Mouse (Mus musculus): ENCODE measurements around the gene Vmn1r17. TPM values are rescaled to one million over a fixed set of nuclear protein-coding genes. Genes with fewer than 3 reads are reported as not detected.
"Not testable (repeated sequence)": the region's sequence is repeated elsewhere in the genome, so short reads cannot be mapped to it uniquely, and the experiment has no call there.

Gene Vmn1r17
- not detected in 2 replicates for total RNA-seq (2017)

- ATAC-seq (replicated peaks; ENCODE audit: low read depth, poor library complexity, severe bottlenecking) = no peak
These were observed at the start of gene Vmn1r17 for GRCm38 (mm10) chr6:57363627-57364026. TSS of gene Vmn1r17 (minus strand) at chr6:57363727.

- ATAC-seq (replicated peaks; ENCODE audit: low read depth, poor library complexity, severe bottlenecking) = not testable (repeated sequence)
These were observed 40.0 kb upstream of the Vmn1r17 start, which contains the start of gene Vmn1r19 for GRCm38 (mm10) chr6:57403480-57403879. TSS of gene Vmn1r19 (plus strand) at chr6:57403780.

- ATAC-seq (replicated peaks; ENCODE audit: low read depth, poor library complexity, severe bottlenecking) = no peak
These were observed 32.2 kb upstream of the Vmn1r17 start, which contains the start of gene Vmn1r18 for GRCm38 (mm10) chr6:57395683-57396082. TSS of gene Vmn1r18 (minus strand) at chr6:57395783.

- no peak for ATAC-seq (replicated peaks; ENCODE audit: low read depth, poor library complexity, severe bottlenecking)
These were observed 4.0 kb upstream of the Vmn1r17 start for GRCm38 (mm10) chr6:57367496-57367895.

DNA sequence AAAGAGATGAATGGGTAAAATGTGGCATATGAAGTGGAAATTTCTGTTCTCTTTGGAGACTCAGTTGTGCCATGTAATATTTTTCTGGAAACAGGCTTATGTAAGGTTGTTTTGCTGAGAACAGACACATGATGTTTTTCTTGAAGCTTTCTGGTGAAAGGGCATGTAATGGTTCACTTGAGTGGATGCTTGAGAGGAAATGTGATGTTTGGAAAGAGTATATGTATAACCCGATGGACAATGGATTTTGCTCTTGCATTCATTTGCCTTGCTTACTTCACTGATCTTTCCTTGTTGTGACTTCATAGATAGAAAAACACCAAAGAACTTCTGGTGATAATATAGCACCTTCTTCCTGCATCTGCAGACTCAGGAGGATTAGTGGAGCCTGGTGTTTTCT is 2.3 kb upstream of the Vmn1r17 start:
- not testable (repeated sequence) for ATAC-seq (replicated peaks; ENCODE audit: low read depth, poor library complexity, severe bottlenecking)

DNA sequence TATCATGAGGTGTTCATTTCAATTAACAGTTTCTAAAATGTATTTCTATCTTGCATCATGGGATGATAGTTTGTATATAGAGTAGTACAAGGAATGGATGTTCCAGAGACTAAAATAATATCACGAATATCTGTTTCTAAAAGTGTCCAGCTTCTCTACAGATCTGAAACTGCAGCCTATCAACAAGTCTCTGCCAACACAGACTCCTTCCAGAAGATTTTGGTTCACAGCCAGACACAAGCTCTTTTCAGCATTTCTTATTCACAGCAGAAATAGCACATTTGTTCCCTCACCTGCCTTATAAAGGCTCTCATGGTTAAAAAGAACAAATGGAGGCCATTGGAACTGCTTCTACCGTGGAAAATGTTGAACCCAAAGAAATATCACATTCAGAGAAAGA is 6.7 kb downstream of the Vmn1r17 start:
- no peak for ATAC-seq (replicated peaks; ENCODE audit: low read depth, poor library complexity, severe bottlenecking)

DNA sequence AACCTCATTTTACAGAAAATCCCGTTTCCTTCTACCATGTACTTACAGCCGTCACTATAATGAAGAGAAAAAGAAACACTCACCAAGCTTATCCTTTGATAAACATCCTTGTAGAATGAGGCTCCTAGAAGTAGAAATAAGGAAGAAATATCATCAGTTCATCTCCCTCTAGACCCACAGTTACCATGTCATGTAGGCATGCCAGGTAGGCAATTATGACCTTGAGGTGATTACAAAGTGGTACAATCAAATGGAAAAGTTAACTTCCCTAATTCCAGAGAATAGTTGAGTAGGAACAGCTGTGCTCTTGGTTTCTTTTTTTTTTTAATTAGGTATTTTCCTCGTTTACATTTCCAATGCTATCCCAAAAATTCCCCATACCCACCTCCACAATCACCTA is 34.1 kb downstream of the Vmn1r17 start, which contains the start of gene Vmn1r16:
TSS of gene Vmn1r16 (minus strand) at position 101 of the 400 bp plus-strand sequence.
- ATAC-seq (replicated peaks; ENCODE audit: low read depth, poor library complexity, severe bottlenecking) = no peak

- ATAC-seq (replicated peaks; ENCODE audit: low read depth, poor library complexity, severe bottlenecking) = no peak
These were observed 37.4 kb downstream of the Vmn1r17 start for GRCm38 (mm10) chr6:57326176-57326575.

Other genes with a start within 250 kb of the Vmn1r17 start
- gene Vmn1r11, start 230.3 kb downstream of the Vmn1r17 start, total RNA-seq (2017) = not detected in 2 replicates
- gene Vmn1r12, start 206.8 kb downstream of the Vmn1r17 start, total RNA-seq (2017) = not detected in 2 replicates
- gene Vmn1r13, start 160.4 kb downstream of the Vmn1r17 start, total RNA-seq (2017) = not detected in 2 replicates
- gene Vmn1r14, start 132.0 kb downstream of the Vmn1r17 start, total RNA-seq (2017) = not detected in 2 replicates
- not detected in 2 replicates for gene Vmn1r15, start 105.8 kb downstream of the Vmn1r17 start, total RNA-seq (2017)
- not detected in 2 replicates for gene Vmn1r16, start 34.2 kb downstream of the Vmn1r17 start, total RNA-seq (2017)
- gene Vmn1r18, start 32.1 kb upstream of the Vmn1r17 start, total RNA-seq (2017) = not detected in 2 replicates
- gene Vmn1r19, start 40.1 kb upstream of the Vmn1r17 start, total RNA-seq (2017) = not detected in 2 replicates
- not detected in 2 replicates for gene Vmn1r20, start 65.2 kb upstream of the Vmn1r17 start, total RNA-seq (2017)
- gene Ppm1k, start 171.7 kb upstream of the Vmn1r17 start, total RNA-seq (2017) = 25.0 and 32.1 TPM in 2 replicates
- gene Herc6, start 217.3 kb upstream of the Vmn1r17 start, total RNA-seq (2017) = 16.2 and 18.3 TPM in 2 replicates